Mouse (Mus musculus): Measurements from ENCODE around the gene Csrnp3. TPM values are rescaled to one million over a fixed set of nuclear protein-coding genes. Genes with fewer than 3 reads are reported as not detected.

Csrnp3 gene
- polyA plus RNA-seq, 2 experiments: 2.8 to 3.6 TPM

DNA sequence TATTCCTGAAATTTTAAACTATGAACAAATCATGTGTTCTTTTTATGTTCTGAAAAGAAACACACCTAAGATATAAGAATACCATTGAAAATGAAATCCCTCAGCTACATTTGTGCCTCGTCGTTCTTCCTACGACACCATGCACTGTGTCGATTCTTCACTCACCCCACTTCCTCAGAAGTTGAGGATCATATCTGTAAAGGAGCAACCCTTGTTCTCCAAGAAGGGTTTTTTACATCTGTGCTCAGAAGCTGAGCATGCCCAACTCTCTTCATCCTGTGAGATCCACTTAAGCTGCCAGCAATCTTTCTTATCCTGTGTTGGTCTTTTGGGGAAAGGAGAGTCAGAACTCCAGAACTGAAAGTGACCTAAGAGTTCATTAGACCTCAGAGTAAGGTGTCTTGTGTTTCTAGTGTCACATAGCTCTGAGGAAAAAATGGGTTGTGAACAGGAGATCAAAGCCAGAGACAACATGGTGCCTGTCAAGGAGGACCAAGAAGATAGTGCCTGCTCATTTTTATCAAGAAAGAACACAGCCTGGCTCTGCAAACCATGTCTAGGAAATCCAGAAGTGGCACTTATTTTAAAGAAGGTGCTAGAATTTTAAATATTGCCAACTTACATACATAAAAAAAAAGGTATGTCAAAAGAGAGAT, 25.3 kb upstream of the Csrnp3 start:
- peaks cover 6% of the 10 kb centered on the region for H3K4me1 ChIP-seq (ENCODE audit: control insufficient read depth, insufficient read depth, low read length)
- no peak overlapping the region for H3K4me3 ChIP-seq (replicated peaks; ENCODE audit: low read length)
- no peaks in the 10 kb centered on the region for H3K27me3 ChIP-seq (ENCODE audit: control insufficient read depth, insufficient read depth, low read length)
- WGBS: 89% methylated on average over 4 of the region's 4 CpGs
- ATAC-seq (ENCODE audit: low FRiP score, low read depth) (no peak), DNase-seq (ENCODE audit: low spot score) (no peak)
- TF ChIP-seq POLR2A (IDR thresholded peaks at IDR 0.05; ENCODE audit: borderline replicate concordance, extremely low read depth, insufficient read depth, insufficient read length): no peak
- H3K36me3 ChIP-seq (ENCODE audit: control insufficient read depth, insufficient read depth, low read length): no peaks in the 10 kb centered on the region
- H3K9ac ChIP-seq (ENCODE audit: low read depth, low read length, severe bottlenecking): no peak overlapping the region
- H3K4me2 ChIP-seq (replicated peaks; ENCODE audit: low read depth, low read length, severe bottlenecking): no peak overlapping the region
- no peak overlapping the region for H3K27ac ChIP-seq (replicated peaks; ENCODE audit: low read depth, low read length)
- no peaks in the 10 kb centered on the region for H3K9me3 ChIP-seq (ENCODE audit: control insufficient read depth, low read length)

DNA sequence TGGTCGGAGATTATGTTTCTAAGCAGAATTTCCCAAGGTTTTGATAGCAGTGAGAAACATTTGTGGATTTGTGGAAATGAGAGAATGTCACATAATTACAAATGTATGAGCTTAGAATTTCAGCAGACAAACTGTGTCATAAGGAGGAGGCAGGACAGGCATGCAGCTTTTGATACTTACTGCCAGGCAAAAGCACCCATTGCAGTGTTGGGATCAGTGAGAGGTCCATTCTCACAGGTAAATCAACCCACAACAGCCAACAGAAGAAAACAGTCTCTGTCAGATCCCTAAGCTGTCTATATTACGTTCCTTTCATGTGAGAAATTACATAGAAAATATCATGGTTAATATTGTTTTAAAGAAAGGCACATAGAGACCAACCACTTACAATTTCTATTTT, 19.3 kb upstream of the Csrnp3 start:
- no peaks in the 10 kb centered on the region for H3K27me3 ChIP-seq (ENCODE audit: control insufficient read depth, insufficient read depth, low read length)
- H3K4me3 ChIP-seq (replicated peaks; ENCODE audit: low read length): no peak overlapping the region
- no peak for ATAC-seq (ENCODE audit: low FRiP score, low read depth)
- no peak for TF ChIP-seq POLR2A (IDR thresholded peaks at IDR 0.05; ENCODE audit: borderline replicate concordance, extremely low read depth, insufficient read depth, insufficient read length)
- WGBS: 91% methylated on average over 2 of the region's 2 CpGs
- H3K4me1 ChIP-seq (ENCODE audit: control insufficient read depth, insufficient read depth, low read length): no peaks in the 10 kb centered on the region
- H3K9me3 ChIP-seq (ENCODE audit: control insufficient read depth, low read length): no peaks in the 10 kb centered on the region
- H3K36me3 ChIP-seq (ENCODE audit: control insufficient read depth, insufficient read depth, low read length): no peaks in the 10 kb centered on the region
- H3K4me2 ChIP-seq (replicated peaks; ENCODE audit: low read depth, low read length, severe bottlenecking): no peak overlapping the region
- H3K9ac ChIP-seq (ENCODE audit: low read depth, low read length, severe bottlenecking): no peak overlapping the region
- no peak for DNase-seq (ENCODE audit: low spot score)
- no peak overlapping the region for H3K27ac ChIP-seq (replicated peaks; ENCODE audit: low read depth, low read length)

DNA sequence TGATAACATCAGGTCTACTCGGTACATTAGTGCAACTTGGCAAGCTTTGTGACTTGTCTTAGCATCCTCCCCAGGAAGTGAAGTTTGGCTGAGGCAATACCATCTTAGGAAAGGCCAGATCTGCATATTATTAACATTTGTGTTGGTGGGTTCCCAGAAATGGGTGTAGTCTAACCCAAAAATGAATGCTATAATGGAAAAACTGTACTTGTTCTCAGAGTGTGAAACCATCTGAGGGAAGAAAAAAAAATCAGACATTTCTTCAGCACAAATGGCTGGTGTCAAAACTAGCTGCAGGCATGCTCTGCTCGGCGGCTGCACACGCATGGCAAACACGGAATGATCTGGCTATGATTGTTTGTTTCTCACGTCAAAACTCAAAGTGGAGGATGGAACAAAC, 18.8 kb upstream of the Csrnp3 start:
- Histone ChIP-seq H3K4me1 (ENCODE audit: control insufficient read depth, insufficient read depth, low read length) (no peaks in the 10 kb centered on the region), H3K9me3 (ENCODE audit: control insufficient read depth, low read length) (no peaks in the 10 kb centered on the region), H3K9ac (ENCODE audit: low read depth, low read length, severe bottlenecking) (no peak overlapping the region), H3K4me2 (replicated peaks; ENCODE audit: low read depth, low read length, severe bottlenecking) (no peak overlapping the region), H3K27ac (replicated peaks; ENCODE audit: low read depth, low read length) (no peak overlapping the region), H3K27me3 (ENCODE audit: control insufficient read depth, insufficient read depth, low read length) (no peaks in the 10 kb centered on the region), H3K4me3 (replicated peaks; ENCODE audit: low read length) (no peak overlapping the region), H3K36me3 (ENCODE audit: control insufficient read depth, insufficient read depth, low read length) (no peaks in the 10 kb centered on the region)
- no peak for TF ChIP-seq POLR2A (IDR thresholded peaks at IDR 0.05; ENCODE audit: borderline replicate concordance, extremely low read depth, insufficient read depth, insufficient read length)
- ATAC-seq (ENCODE audit: low FRiP score, low read depth): no peak
- no peak for DNase-seq (ENCODE audit: low spot score)
- 83% methylated on average over 6 of the region's 6 CpGs for WGBS

DNA sequence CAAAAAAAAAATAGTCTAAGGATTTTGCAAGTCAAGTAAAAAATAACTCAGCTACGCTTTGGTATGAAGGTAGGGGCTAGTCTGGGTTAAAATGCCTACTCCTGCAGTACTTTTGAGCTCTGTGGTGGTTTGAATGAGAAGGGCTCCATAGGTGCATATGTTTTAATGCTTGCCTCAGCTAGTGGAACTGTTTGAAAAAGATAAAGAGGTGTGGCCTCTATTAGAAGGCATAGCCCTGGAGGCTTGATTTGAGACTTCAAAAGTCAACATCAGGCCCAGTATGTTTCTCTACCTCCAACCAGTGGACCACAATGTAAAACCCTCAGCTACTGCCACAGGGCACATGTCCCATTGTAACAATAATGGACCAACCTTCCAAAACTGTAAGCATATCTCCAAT, 16.9 kb upstream of the Csrnp3 start:
- ATAC-seq (ENCODE audit: low FRiP score, low read depth) (no peak), DNase-seq (ENCODE audit: low spot score) (no peak)
- Histone ChIP-seq H3K9me3 (ENCODE audit: control insufficient read depth, low read length) (no peaks in the 10 kb centered on the region), H3K4me3 (replicated peaks; ENCODE audit: low read length) (no peak overlapping the region), H3K27me3 (ENCODE audit: control insufficient read depth, insufficient read depth, low read length) (no peaks in the 10 kb centered on the region), H3K4me2 (replicated peaks; ENCODE audit: low read depth, low read length, severe bottlenecking) (no peak overlapping the region), H3K27ac (replicated peaks; ENCODE audit: low read depth, low read length) (no peak overlapping the region), H3K9ac (ENCODE audit: low read depth, low read length, severe bottlenecking) (no peak overlapping the region), H3K4me1 (ENCODE audit: control insufficient read depth, insufficient read depth, low read length) (no peaks in the 10 kb centered on the region), H3K36me3 (ENCODE audit: control insufficient read depth, insufficient read depth, low read length) (no peaks in the 10 kb centered on the region)
- no peak for TF ChIP-seq POLR2A (IDR thresholded peaks at IDR 0.05; ENCODE audit: borderline replicate concordance, extremely low read depth, insufficient read depth, insufficient read length)
- 95% methylated on average over 1 of the region's 1 CpGs for WGBS

DNA sequence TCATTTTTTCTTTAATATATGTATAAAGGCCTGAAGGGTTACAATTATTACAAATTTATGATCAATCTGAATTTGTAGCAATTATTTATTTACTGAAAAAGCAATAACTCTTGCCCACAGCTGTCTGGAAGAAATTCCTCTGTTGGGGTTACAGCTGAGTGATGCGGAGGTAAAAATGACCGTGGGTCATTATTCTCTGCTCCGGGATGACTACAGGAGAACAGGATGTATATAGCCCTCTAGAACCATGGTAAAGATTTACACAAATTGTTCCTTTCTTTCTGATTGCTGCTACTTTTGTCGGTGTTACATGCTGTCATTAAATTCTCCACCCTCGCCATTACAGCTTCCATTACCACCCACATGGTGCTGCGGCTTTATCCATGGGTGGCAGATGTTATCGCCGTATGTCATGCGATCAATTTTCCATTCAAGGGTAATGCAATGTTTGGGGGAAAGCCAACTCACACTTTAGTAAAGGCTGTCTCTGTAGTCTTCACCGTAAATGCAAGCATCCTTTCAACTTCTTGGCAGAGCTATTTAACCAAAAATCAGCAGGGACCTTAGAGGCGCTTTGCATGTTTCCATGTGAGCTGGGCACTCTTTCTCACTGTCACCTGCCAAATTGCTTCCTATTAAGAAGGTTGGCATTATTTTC, 12.7 kb upstream of the Csrnp3 start:
- no peak for TF ChIP-seq POLR2A (IDR thresholded peaks at IDR 0.05; ENCODE audit: borderline replicate concordance, extremely low read depth, insufficient read depth, insufficient read length)
- ATAC-seq (ENCODE audit: low FRiP score, low read depth) (no peak), DNase-seq (ENCODE audit: low spot score) (no peak)
- H3K36me3 ChIP-seq (ENCODE audit: control insufficient read depth, insufficient read depth, low read length): no peaks in the 10 kb centered on the region
- 67% methylated on average over 11 of the region's 11 CpGs for WGBS
- H3K9ac ChIP-seq (ENCODE audit: low read depth, low read length, severe bottlenecking): no peak overlapping the region
- no peak overlapping the region for H3K27ac ChIP-seq (replicated peaks; ENCODE audit: low read depth, low read length)
- H3K27me3 ChIP-seq (ENCODE audit: control insufficient read depth, insufficient read depth, low read length): no peaks in the 10 kb centered on the region
- no peaks in the 10 kb centered on the region for H3K4me1 ChIP-seq (ENCODE audit: control insufficient read depth, insufficient read depth, low read length)
- no peak overlapping the region for H3K4me3 ChIP-seq (replicated peaks; ENCODE audit: low read length)
- no peak overlapping the region for H3K4me2 ChIP-seq (replicated peaks; ENCODE audit: low read depth, low read length, severe bottlenecking)
- no peaks in the 10 kb centered on the region for H3K9me3 ChIP-seq (ENCODE audit: control insufficient read depth, low read length)

All from limb, embryonic 14.5 days (tissue).